Mouse (Mus musculus) heart, postnatal 0 days (tissue): ENCODE measurements around the gene Tgfbi.

Experiments
- CTCF ChIP-seq: IDR thresholded peaks from 2 replicates; pipeline ENCODE4 v1.5.1; 2016; ENCODE audit warnings: antibody characterized with exemption, control low read depth, low read depth
- EP300 ChIP-seq: IDR thresholded peaks from 2 replicates; pipeline ENCODE4 v1.6.1; 2016; ENCODE audit warnings: antibody characterized with exemption, low read depth

DNA sequence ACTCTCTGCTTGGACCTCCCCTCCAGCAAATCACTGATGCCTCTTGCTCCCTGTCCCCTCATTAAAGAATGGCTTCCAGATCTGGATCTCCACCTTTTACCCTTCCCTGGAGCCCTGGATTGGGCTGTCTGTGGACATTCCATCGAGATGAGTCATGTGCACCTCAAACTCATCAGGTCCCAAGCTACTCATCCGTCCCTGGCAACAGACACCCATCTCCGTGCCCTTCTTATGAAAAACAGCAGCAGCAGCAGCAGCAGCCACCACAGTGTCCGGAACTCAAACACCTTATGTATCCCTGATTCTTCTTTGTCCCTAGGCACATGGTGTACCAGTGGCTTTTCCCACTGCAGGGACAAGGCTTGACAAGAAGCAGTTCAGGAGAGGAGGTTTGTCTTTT is 1.5 kb upstream of the Tgfbi start:
- TF ChIP-seq EP300 (no peak), CTCF (no peak)
